In the genomic region with DNA sequence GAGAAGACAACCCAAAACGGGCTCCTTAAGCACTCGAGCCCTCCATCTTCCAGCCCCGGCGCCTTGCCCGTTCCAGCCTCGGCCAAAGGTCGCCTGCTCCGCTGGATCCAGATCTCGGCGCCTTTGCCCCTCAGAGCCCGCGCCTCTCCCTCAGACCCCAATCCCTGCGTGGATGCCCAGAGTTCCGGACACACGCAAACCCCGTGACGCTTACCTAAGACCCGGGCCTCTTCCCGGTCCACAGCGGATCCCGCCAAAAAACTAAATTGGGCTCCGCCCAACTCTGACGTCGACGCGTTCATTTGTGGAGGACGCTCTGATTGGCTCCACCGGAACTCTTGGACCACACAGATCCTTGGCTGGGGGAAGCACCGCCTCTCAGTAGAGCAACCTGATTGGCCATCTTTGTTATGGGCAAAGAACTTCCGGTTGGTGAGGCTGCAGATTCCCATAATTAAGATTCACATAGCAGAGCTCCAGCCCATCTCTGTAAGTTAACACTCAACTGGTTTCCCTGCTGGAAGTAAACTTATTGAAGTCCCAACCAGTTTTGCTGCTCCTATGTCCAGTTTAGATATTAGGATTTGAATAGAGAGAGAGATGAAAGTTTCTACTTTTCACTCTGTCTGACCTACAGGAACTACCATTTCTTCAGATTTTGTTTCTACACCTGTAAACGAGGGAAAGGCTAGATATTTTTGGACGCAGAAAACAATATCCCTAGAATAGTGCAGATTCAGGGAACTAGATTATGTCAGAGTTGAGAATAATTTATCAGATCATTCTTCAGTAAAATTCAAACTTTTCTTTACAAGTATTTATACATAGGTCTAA, we compare ENCODE assay signal across 8 mouse cellular contexts. TPM values are rescaled to one million over a fixed set of nuclear protein-coding genes. Genes with fewer than 3 reads are reported as not detected.
A peak's percentile ranks its signal among the peaks of the same experiment; 100 is the strongest.
DNase-seq lines count a peak whose midpoint lies in the region; ATAC-seq lines count a peak whose summit lies in the region.

A gene (minus strand): TSS at position 301 of the 834 bp plus-strand sequence.

- peak; percentile 100 for ATAC-seq in hindbrain, embryonic 16.5 days

- peak within 1 kb of the TSS; percentile 55 for H3K9ac ChIP-seq in hindbrain, embryonic 16.5 days (ENCODE audit: low read depth, low read length)

- peak within 1 kb of the TSS; percentile 72 for H3K4me3 ChIP-seq in hindbrain, embryonic 16.5 days (ENCODE audit: low read length)
- peak within 1 kb of the TSS; percentile 64 for H3K4me3 ChIP-seq in macrophage (ENCODE audit: inconsistent target)

- peak; percentile 86 for DNase-seq in WW6 (ENCODE audit: low read depth, low spot score)
- peak; percentile 84 to 94 for DNase-seq in cerebellum, postnatal 4 days (ENCODE audit: low spot score in 2 of 2)
- peak; percentile 93 for DNase-seq in gastrocnemius, adult 18-20 months (ENCODE audit: low spot score)
- DNase-seq in left cerebral cortex, adult 18-20 months (ENCODE audit: low spot score in 2 of 2), result peak; percentile 87
- peak; percentile 93 for DNase-seq in right cerebral cortex, adult 18-20 months
- peak; percentile 73 for DNase-seq in urinary bladder, postnatal 10 days (ENCODE audit: low spot score)

- no peaks in the 10 kb centered on the region for H3K36me3 ChIP-seq in hindbrain, embryonic 16.5 days (ENCODE audit: control insufficient read depth, insufficient read depth, low read length)
- H3K36me3 ChIP-seq in macrophage (ENCODE audit: inconsistent target), result 0 out of 2 replicates have a peak, but pooled peaks cover under 1% of the 10 kb centered on the region

- peaks cover 14% of the 10 kb centered on the region for H3K79me2 ChIP-seq in macrophage (ENCODE audit: inconsistent target)

- no peaks in the 10 kb centered on the region for H3K27me3 ChIP-seq in hindbrain, embryonic 16.5 days (replicated peaks; ENCODE audit: control insufficient read depth, insufficient read depth, low read length)

- H3K4me1 ChIP-seq in hindbrain, embryonic 16.5 days (ENCODE audit: control insufficient read depth, insufficient read depth, low read depth, low read length), result no peaks in the 10 kb centered on the region; the same call in 1 of the 2 replicates

- peak within 1 kb of the TSS; percentile 99 for H3K4me2 ChIP-seq in hindbrain, embryonic 16.5 days (ENCODE audit: low read length)

- peak within 1 kb of the TSS; percentile 34; the same call in 1 of the 2 replicates for H3K27ac ChIP-seq in hindbrain, embryonic 16.5 days (ENCODE audit: low read depth, low read length)
- H3K27ac ChIP-seq in macrophage, result peak within 1 kb of the TSS; percentile 72

- WGBS in hindbrain, embryonic 16.5 days, result 4% methylated on average over 32 of the region's 32 CpGs
- 2% methylated on average over 32 of the region's 32 CpGs for WGBS in macrophage (ENCODE audit: missing documents)

- no peaks in the 10 kb centered on the region for H3K9me3 ChIP-seq in hindbrain, embryonic 16.5 days (ENCODE audit: control insufficient read depth, low read length)

RNA-seq across cellular contexts. Expression of the gene that starts here (rescaled TPM):
- under 1 TPM in 1 of 2 experiments, not detected in 1; 0.05 TPM for total RNA-seq in gastrocnemius, adult 18-20 months (2021)
- 4.9 and 6.6 TPM in 2 replicates for polyA plus RNA-seq in hindbrain, embryonic 16.5 days (2015; fragmentation: Nextera tagmentation; extraction: Ambion mirVana)
- under 1 TPM; 0.58 to 0.96 TPM for total RNA-seq in left cerebral cortex, adult 18-20 months (2021)
- total RNA-seq in macrophage (2018; cell fraction: chromatin; rRNA removed), result 10 to 100 TPM in 24 of 26 experiments, 1 to 10 TPM in 2; 7.0 to 36.1 (median 20.8) TPM
- 1 to 10 TPM; 1.6 to 8.6 (median 4.1) TPM for total RNA-seq in macrophage (2018; cell fraction: cytosol; rRNA removed)
- total RNA-seq in macrophage (2018; cell fraction: nucleus; rRNA removed), result 10 to 100 TPM in 24 of 26 experiments, 1 to 10 TPM in 2; 4.7 to 52.4 (median 15.3) TPM
- 2.3 to 20.4 TPM (median 4.4 TPM) in 3 replicates for polyA plus RNA-seq in macrophage (2018)

Comparison
In these comparisons a context has a peak if more than half of its experiments do, and no peak if none do; other contexts are left out.
1. Peak in every context shown above with its lines: DNase-seq, ATAC-seq, H3K4me3 ChIP-seq and H3K27ac ChIP-seq.
2. Peak in DNase-seq in gastrocnemius, adult 18-20 months; RNA of the gene not detected or under 1 TPM.
3. Peak in DNase-seq in left cerebral cortex, adult 18-20 months; RNA of the gene not detected or under 1 TPM.